Mouse (Mus musculus) heart, embryonic 16.5 days (tissue): ENCODE results near the gene Armc12. TPM values are rescaled to one million over a fixed set of nuclear protein-coding genes. Genes with fewer than 3 reads are reported as not detected.

Experiments
- ATAC-seq: fragments of 200-750 bp; cut with Nextera tagmentation; replicated peaks from 2 replicates; pipeline ENCODE4 v1.8.0; 2017; ENCODE audit warnings: moderate number of reproducible peaks; ENCODE audit not compliant: insufficient read depth, low FRiP score; ENCODE audit errors: extremely low read depth
- H3K27ac ChIP-seq: fragments of 300-500 bp; sonication (generic); 2 replicates; pipeline ENCODE4 v1.5.1; 2014; ENCODE audit warnings: mild to moderate bottlenecking, low read length, control low read depth, moderate library complexity
- H3K27me3 ChIP-seq: fragments of 300-500 bp; sonication (generic); 2 replicates; pipeline ENCODE4 v1.6.1; 2014; ENCODE audit warnings: low read length, mixed read lengths; ENCODE audit not compliant: control insufficient read depth, insufficient read depth
- H3K36me3 ChIP-seq: fragments of 300-500 bp; sonication (generic); 2 replicates; pipeline ENCODE4 v1.6.1; 2014; ENCODE audit not compliant: control insufficient read depth, insufficient read depth
- H3K4me1 ChIP-seq: fragments of 300-500 bp; sonication (generic); 2 replicates; pipeline ENCODE4 v1.6.1; 2014; ENCODE audit warnings: low read length, mixed read lengths; ENCODE audit not compliant: control insufficient read depth, insufficient read depth
- H3K4me2 ChIP-seq: fragments of 300-500 bp; sonication (generic); 2 replicates; pipeline ENCODE4 v1.6.1; 2014; ENCODE audit warnings: low read depth, mild to moderate bottlenecking, control low read depth, low read length
- H3K4me3 ChIP-seq: fragments of 300-500 bp; sonication (generic); 2 replicates; pipeline ENCODE4 v1.5.1; 2014; ENCODE audit warnings: mild to moderate bottlenecking, control low read depth, low read length
- H3K9ac ChIP-seq: fragments of 300-500 bp; sonication (generic); 2 replicates; pipeline ENCODE4 v1.6.1; 2014; ENCODE audit warnings: low read length, control low read depth
- H3K9me3 ChIP-seq: fragments of 300-500 bp; sonication (generic); replicated peaks from 2 replicates; pipeline ENCODE4 v1.6.1; 2016; ENCODE audit warnings: low read length; ENCODE audit not compliant: control insufficient read depth
- WGBS: fragments of 180-500 bp; shearing (Covaris S2); extraction: QIAGEN DNeasy Blood & Tissue Kit; methylation state at CpG from one replicate; pipeline ENCODE4 v1.1.7; 2014; 5-methylcytosine and 5-hydroxymethylcytosine counted together
- polyA plus RNA-seq: library from polyadenylated mRNA; unstranded; fragments of >200 nt; fragmentation: Nextera tagmentation; extraction: Ambion mirVana; gene quantifications from 2 replicates; pipeline ENCODE4 v1.2.1, GENCODE M21; 2015

The Armc12 gene
- polyA plus RNA-seq, 1 experiment from 2014 or later: not detected

GRCm38 (mm10) chr17:28517956-28518614 is 12.5 kb upstream of the Armc12 start:
- peaks cover 37% of the 10 kb centered on the region for H3K4me1 ChIP-seq
- H3K27me3 ChIP-seq: peaks cover 13% of the 10 kb centered on the region
- peak overlapping the region; percentile 57 for H3K4me3 ChIP-seq
- under 1% methylated on average over 45 of the region's 46 CpGs for WGBS
- no peaks in the 10 kb centered on the region for H3K36me3 ChIP-seq
- peak overlapping the region; percentile 91 for H3K4me2 ChIP-seq
- ATAC-seq: peak; percentile 73
- H3K27ac ChIP-seq: peak overlapping the region; percentile 94
- H3K9ac ChIP-seq: peak overlapping the region; percentile 76
- no peaks in the 10 kb centered on the region for H3K9me3 ChIP-seq

GRCm38 (mm10) chr17:28518615-28519071 is 12.0 kb upstream of the Armc12 start:
- Histone ChIP-seq H3K36me3 (no peaks in the 10 kb centered on the region), H3K4me1 (peaks cover 40% of the 10 kb centered on the region), H3K4me3 (peak overlapping the region; percentile 57), H3K9ac (peak overlapping the region; percentile 65), H3K27me3 (peaks cover 13% of the 10 kb centered on the region), H3K9me3 (no peaks in the 10 kb centered on the region), H3K27ac (peak overlapping the region; percentile 94), H3K4me2 (peak overlapping the region; percentile 91)
- peak; percentile 0; the same call in 1 of the 2 replicates for ATAC-seq
- 38% methylated on average over 8 of the region's 8 CpGs for WGBS

- no peak overlapping the region for H3K4me2 ChIP-seq
- peaks cover 38% of the 10 kb centered on the region for H3K4me1 ChIP-seq
- no peaks in the 10 kb centered on the region for H3K36me3 ChIP-seq
- 91% methylated on average over 3 of the region's 3 CpGs for WGBS
- H3K27me3 ChIP-seq: peaks cover 13% of the 10 kb centered on the region
- no peaks in the 10 kb centered on the region for H3K9me3 ChIP-seq
- no peak for ATAC-seq
- H3K27ac ChIP-seq: no peak overlapping the region
- no peak overlapping the region for H3K4me3 ChIP-seq
- no peak overlapping the region for H3K9ac ChIP-seq
Measured at GRCm38 (mm10) chr17:28519827-28520226, 10.8 kb upstream of the Armc12 start.

- H3K27me3 ChIP-seq: peaks cover 15% of the 10 kb centered on the region
- H3K27ac ChIP-seq: no peak overlapping the region
- peaks cover 35% of the 10 kb centered on the region for H3K4me1 ChIP-seq
- no peak for ATAC-seq
- WGBS: 74% methylated on average over 4 of the region's 4 CpGs
- H3K4me2 ChIP-seq: no peak overlapping the region
- no peaks in the 10 kb centered on the region for H3K36me3 ChIP-seq
- H3K4me3 ChIP-seq: no peak overlapping the region
- no peak overlapping the region for H3K9ac ChIP-seq
- no peaks in the 10 kb centered on the region for H3K9me3 ChIP-seq
Measured at GRCm38 (mm10) chr17:28520561-28520960, 10.0 kb upstream of the Armc12 start.

- no peak for ATAC-seq
- Histone ChIP-seq H3K27ac (no peak overlapping the region; the same call in 1 of the 2 replicates), H3K27me3 (peaks cover 15% of the 10 kb centered on the region), H3K9me3 (no peaks in the 10 kb centered on the region), H3K36me3 (no peaks in the 10 kb centered on the region), H3K4me3 (no peak overlapping the region), H3K4me1 (peaks cover 29% of the 10 kb centered on the region), H3K4me2 (no peak overlapping the region), H3K9ac (no peak overlapping the region)
- 54% methylated on average over 5 of the region's 5 CpGs for WGBS
Measured at GRCm38 (mm10) chr17:28521071-28521726, 9.4 kb upstream of the Armc12 start.

- ATAC-seq: no peak
- H3K9me3 ChIP-seq: no peaks in the 10 kb centered on the region
- no peak overlapping the region for H3K27ac ChIP-seq
- H3K4me2 ChIP-seq: peak overlapping the region; percentile 99
- H3K36me3 ChIP-seq: no peaks in the 10 kb centered on the region
- WGBS: 45% methylated on average over 6 of the region's 6 CpGs
- peak overlapping the region; percentile 78; the same call in 1 of the 2 replicates for H3K9ac ChIP-seq
- peaks cover 15% of the 10 kb centered on the region for H3K27me3 ChIP-seq
- H3K4me3 ChIP-seq: peak overlapping the region; percentile 63
- H3K4me1 ChIP-seq: peaks cover 28% of the 10 kb centered on the region
Measured at GRCm38 (mm10) chr17:28521920-28522319, 8.7 kb upstream of the Armc12 start.

GRCm38 (mm10) chr17:28522623-28523354 is 7.8 kb upstream of the Armc12 start:
- no peaks in the 10 kb centered on the region for H3K36me3 ChIP-seq
- peak overlapping the region; percentile 63 for H3K4me3 ChIP-seq
- H3K9ac ChIP-seq: peak overlapping the region; percentile 78
- H3K4me2 ChIP-seq: peak overlapping the region; percentile 99
- H3K9me3 ChIP-seq: no peaks in the 10 kb centered on the region
- WGBS: under 1% methylated on average over 57 of the region's 66 CpGs
- H3K4me1 ChIP-seq: peaks cover 25% of the 10 kb centered on the region
- H3K27me3 ChIP-seq: peaks cover 15% of the 10 kb centered on the region
- ATAC-seq: peak; percentile 78
- H3K27ac ChIP-seq: peak overlapping the region; percentile 86

- Histone ChIP-seq H3K4me3 (peak overlapping the region; percentile 63), H3K4me2 (peak overlapping the region; percentile 99), H3K4me1 (peaks cover 22% of the 10 kb centered on the region), H3K36me3 (no peaks in the 10 kb centered on the region), H3K9ac (peak overlapping the region; percentile 72), H3K9me3 (no peaks in the 10 kb centered on the region), H3K27ac (peak overlapping the region; percentile 70), H3K27me3 (peaks cover 15% of the 10 kb centered on the region)
- WGBS: 10% methylated on average over 28 of the region's 28 CpGs
- ATAC-seq: peak; percentile 30
Measured at GRCm38 (mm10) chr17:28523355-28524008, 7.1 kb upstream of the Armc12 start.
